Mouse (Mus musculus): ENCODE measurements around the gene Trpm2.

The Trpm2 gene

DNA sequence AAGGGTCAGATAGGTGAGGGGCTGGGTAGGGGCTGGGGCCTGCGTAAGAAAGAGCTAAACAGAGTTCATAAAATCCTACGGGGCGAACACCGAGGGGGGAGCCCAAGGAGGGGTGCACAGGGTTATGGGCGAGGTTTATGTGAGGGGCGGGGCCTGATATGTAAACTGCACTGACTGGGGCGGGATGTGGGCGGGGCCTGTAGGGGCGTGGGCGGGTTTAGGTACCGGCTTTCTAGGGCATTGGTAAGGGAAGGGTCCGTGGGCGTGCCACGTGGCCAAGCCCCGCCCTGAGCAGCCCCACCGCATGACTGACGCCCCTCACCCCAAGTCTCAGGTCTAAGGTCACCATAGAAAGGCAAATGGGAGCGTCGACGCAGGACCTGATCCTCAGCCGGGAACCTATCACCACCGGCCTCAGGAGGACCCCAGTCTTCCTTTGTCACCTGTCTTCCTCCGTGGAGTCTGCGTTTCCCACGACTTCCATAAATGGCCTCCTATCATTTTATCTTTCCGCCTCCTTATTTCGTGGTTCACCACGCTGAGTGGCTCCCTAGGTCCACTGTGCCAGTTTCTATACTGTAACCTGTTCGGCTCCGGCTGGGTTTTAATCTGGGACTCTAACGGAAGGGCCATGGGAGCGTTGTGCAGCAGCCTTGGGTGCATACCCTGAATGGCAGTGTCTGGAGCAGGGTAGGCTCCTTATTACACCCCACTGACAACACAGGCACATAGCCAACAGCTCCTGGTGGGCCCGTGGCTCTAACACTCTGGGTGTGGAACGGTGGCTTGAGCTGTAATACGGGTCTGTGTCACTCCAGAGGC, 67.3 kb downstream of the Trpm2 start:
- DNase-seq (ENCODE audit: low read depth, low spot score): peak; percentile 85

DNA sequence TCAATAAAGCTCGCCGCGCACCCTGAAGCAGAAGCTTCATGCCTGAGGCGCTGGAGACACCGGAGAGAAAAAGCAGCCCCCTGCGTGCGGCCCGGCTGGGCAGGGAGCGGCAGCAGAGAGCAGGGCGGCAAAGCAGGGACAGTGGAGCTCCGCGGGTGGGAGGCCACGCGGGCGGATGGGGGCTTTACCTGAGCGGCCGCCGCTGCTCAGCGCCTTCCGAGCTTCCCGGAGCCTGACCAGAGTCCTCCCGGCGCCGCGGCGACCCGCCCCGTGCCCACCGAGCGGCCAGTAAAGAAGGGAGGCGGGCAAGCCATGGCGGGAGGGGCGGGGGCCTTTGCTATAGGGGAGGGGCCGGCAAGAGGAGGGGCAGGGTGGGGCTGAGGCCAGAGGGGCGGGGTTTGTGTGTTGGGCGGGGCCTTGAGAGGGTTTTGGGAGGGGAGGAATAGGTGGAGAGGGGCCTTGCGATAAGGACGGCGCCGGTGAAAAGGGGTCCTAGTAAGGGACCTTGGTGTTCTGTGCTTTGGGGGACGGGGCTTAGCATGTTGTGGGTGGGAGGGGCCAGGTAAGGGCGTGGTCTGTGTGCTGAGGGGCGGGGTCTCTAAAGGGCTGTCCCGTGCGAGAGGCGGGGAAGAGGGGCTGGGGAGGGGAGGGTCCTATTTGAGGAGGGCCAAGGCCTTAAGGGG, 68.0 kb downstream of the Trpm2 start, which contains the start of gene Lrrc3:
Gene Lrrc3, minus strand, starts transcription at position 326 of the 683 bp plus-strand sequence.
- DNase-seq (ENCODE audit: low read depth, low spot score): no peak

DNA sequence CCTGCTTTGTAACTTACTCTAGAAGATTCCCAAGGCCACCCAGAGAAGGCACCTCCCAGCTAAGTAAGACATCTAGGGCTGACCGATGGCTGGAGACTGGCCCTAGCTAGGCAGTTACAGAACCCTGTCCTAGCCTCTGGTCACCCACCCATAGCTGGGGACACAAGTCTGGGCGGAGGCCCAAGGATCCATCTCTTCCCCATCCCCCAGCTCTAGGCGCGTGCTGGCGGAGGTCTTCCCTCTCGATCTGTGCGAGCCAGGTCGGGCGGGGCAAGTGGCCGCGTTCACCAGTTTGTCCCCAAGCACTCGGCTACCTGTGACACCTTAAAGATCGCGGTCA, 68.5 kb downstream of the Trpm2 start:
- DNase-seq (ENCODE audit: low read depth, low spot score): peak; percentile 4

DNA sequence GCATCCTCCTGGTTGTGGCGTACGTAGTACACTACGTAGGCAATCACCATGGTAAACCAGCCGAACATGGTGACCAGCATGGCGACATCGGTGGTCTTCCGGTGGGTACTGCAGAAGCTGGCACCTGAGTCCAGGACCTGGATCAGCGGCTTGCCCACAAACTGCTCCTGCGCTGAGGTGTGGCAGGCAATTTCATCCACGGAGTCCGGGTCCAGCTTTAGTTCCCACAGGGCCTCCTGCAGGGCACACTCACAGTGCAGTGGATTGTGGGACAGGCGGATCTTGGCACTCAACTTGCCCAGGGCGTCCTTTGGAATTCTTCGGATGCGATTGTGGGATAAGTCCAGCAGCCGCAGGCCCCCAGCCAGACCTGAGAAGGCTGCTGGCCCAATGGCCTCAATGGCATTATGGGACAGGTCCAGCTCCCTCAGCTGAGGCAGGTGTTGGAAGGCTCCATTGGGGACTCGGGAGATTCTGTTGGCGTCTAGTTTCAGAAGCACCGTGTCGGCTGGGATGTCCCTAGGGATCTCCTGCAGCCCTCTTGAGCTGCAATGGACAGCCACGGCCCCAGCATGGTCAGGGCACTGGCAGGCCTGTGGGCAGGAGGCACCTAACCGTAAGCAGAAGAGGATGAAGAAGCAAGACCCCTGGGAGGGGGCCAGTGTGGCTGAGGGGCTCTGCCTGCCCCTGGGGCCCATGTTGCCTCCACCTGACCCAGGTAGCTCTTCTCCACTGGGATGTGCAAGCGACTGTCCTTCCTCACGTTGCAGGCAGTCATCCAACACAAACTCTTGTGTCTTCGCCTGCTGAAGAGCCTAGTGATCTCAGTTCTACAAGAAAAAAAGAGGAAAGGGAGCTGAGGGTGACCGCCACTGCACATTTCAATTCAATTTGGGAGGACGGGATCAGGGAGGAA, 69.2 kb downstream of the Trpm2 start:
- no peak for DNase-seq (ENCODE audit: low read depth, low spot score)

DNA sequence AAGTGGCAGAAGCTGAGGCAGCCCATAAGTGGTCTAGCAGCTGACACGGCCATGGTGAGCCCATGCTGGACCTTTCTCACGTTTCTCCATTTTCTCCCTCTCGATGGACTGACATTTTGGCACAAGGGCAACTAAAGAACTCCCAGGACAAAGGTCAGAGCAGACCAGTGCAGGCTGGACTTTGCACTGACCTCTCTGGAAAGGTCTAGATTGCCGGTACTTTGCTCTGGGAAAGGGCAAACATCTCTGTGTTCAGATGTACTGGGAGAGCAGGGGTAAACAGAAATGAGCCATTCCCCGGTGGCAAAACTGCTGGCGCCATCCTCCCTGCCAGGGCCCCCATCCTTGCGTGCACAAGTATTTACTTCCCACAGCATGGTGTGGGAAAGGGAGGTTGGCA, 70.2 kb downstream of the Trpm2 start:
- no peak for DNase-seq (ENCODE audit: low read depth, low spot score)

DNA sequence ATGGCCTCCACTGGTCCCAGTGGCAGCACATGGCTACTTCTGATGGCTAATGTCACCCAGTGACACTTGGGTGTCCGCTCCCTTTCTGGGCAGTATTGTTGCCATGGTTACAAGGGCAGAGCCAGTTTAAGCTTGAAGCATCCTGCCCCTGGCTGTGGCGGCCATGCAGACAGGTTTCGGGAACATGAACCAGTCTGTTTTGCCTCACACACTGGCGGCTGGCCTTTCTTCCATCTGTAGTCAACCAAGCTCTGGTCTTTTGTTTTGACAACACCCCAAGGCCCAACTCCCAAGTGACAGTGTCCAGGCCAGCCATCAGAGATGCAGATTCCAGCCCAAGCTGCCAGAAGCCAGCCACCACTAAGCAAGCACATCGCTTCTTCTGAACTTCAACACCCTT, 74.8 kb downstream of the Trpm2 start:
- DNase-seq (ENCODE audit: low read depth, low spot score): no peak

DNA sequence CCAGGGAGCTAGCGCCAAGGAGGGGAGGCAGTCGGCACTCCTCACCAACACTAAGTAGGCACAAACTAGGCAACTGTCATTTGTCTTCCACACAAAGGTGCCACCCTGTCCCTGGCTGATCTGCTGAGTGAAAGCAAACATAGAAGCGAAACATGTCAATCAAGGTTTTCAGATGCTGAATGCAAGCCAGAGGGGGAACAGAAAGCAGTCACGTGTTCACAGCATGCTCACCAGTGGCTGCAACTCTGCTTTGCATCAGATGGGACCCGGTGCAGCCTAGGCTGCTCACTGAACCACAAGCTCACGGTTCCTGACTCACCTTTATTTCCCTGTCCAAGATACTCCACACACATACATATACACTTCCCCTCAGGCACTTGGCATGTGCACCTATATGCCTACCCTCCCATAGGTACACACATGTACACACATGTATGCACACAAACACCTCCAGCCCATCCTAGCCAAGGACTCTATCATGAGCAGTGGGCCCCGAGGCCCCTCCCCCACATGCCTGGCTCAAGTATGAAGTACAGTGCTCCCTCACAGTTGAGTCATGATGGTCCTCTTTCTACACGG, 79.3 kb downstream of the Trpm2 start:
- DNase-seq (ENCODE audit: low read depth, low spot score): no peak

DNA sequence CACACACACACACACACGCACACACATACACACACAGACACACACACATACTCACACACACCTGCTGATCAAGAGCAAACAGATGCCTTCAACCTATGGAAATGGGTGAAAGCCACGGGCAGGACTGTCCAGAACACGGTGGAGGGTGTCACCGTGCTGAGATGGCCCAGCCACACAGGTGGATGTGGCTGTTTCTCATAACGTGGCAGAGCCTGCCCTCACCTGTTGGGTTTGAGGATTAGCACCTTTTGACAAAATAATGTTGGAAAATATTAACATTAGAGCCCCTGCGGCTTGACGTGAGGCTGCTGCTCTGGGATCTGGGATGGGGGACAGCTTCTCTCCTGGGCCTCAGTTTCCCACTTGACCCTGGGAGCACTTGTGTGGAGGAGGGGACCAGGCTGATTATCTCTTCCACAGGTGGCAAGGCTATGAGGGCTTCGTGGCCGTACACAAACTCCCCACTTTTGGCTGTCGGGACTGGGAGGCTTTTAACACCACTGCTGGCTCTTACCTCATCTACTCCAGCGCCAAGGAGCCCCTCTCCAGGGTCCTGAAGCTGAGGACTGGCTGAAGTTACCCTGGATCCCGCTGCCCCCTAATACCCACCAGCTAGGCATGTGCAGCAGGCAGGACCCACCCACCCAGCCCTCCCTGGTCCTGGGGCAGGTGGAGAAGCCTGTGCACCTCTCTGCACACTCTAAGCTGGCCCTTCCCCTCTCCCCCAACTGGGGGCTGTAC, 84.2 kb downstream of the Trpm2 start:
- DNase-seq (ENCODE audit: low read depth, low spot score): no peak

DNA sequence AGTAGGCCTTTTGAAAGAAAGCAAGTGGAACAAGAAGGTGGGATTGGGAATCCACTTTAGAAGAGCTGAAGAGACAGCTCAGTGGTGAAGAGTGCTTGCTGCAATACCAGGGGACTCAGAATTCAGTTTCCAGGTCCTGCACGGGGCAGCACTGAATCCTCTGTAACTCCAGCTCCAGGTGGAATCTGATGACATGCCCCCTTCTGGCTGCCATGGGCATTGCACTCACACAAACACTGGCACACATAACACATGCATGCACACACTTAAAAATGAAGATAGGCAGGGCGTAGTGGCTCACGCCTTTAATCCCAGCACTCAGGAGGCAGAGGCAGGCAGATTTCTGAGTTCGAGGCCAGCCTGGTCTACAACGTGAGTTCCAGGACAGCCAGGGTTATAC, 87.8 kb downstream of the Trpm2 start:
- no peak for DNase-seq (ENCODE audit: low read depth, low spot score)

DNA sequence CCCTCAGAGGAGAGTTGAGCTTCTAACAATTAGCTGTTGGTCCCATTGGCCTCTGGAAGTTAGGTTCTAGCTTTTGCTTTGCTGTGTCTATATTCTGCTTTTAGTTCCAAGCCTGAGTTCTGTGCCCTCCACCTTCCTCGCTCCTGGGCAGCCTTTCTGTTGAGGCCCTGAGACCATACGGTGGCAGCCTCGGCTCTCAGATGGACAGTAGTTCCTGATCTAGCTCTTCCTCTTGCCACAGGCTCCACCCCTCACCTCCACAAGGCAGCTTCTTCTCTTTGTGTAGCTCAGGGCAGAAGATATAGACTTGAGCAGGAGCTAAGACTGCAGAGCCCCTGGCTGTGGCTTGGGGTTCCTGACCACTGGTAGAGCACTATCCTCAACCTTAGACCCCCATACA, 90.1 kb downstream of the Trpm2 start:
- DNase-seq (ENCODE audit: low read depth, low spot score): no peak

DNA sequence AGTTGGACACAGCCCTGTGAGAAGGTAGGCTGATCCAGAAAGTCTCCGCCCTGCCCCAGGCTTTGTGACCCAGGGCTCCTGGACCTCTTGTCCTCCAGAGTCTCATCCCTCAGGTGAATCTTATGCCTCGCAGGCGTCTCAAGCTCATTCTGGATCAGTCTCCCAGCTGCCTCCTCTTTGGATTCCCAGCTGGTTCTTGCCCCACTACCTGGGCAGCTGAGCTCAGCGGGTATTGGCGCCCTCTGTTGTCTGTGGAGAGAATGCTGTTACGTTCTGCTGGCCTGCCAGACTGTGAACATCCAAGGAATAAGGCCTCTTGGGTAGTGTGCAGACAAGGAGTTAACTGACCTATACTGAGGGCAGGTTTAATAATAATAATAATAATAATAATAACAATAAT, 91.4 kb downstream of the Trpm2 start:
- no peak for DNase-seq (ENCODE audit: low read depth, low spot score)

DNA sequence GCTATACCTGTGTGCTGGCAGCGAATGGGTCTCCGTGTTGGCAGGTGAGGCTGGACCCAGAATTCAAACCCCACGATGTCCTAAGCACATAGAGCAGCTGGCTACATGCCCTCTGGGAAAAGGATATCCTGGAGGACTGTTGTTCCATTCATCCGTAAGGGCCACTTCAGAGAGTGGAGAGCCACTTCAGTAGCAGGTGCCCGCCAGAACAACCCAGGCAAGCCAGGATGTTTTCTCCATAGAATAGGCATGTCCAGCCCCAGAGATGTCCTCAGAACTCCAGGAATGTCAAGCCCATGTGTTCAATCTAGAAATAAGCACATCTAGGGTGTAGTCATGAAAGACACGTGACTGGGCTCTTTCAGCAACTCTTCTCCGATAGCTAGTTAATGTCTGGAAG, 100.7 kb downstream of the Trpm2 start:
- no peak for DNase-seq (ENCODE audit: low read depth, low spot score)

DNA sequence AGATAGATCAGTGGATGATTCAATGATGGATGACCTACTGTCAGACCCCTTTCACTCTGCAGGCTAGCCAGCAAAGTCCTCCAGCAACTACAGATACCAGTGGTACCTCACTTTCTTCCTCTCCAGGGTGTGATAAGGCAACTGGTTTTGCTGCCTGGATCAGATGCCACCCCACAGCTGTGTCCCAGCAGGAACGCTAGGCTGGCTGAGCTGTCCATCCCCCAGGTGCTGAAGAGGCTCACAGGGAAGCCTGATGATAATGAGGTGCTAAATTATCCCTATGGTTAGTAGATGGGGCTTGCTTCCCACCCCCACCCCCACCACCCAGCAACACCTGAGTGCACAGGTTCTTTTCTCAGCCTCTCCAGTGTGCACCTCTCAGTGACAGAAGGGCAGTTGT, 102.8 kb downstream of the Trpm2 start:
- DNase-seq (ENCODE audit: low read depth, low spot score): no peak

DNA sequence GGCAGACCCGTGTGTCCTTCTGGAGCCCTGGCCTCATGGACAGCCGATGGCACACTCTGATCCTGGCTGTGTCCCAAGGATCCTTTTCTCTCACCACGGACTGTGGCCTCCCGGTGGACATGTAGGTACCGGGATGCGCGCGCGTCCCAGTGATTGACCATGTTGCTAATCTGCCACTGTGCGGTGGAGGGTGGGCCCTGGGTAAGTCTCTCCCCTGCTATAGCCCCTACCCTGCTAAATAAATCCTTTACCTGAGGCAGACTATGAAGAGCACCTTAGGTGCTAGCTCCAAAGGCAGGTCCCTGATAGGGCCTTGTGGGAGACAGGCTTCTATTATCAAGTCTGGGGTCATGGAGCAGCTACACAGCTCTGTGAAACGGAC, 105.6 kb downstream of the Trpm2 start:
- DNase-seq (ENCODE audit: low read depth, low spot score): no peak

DNA sequence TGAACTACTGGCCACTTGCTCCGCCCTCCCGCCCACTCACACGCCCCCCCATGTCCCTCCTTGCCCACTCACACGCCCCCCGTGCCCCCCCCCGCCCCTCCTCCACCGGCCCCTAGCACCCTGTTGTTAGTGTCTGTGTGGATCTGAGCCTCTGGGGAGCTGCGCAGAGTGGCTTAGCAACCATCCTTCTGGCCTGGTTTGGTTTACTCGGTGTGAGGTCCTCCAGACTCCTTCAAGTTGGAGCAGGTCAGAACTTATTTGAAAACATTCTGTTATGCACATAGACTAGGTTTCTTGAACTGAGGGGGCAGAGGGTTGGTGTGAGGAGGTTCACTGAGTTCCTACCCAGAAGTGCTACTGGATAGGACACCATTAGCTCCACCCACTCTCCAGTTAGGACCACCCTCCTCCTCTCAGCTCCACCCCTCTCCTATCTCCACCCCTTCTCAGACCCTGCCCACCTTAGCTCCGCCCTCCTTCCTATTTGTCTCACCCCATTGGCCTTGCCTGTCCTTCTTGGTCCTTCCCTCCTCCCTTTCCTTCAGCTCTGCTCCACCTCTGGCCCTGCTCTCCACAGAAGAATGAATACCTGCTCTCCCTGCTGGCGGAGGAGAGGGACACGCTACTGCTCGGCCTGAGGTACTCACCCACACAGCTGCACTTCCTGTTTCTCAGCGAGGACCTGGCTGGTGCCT, 106.1 kb downstream of the Trpm2 start:
- no peak for DNase-seq (ENCODE audit: low read depth, low spot score)

DNA sequence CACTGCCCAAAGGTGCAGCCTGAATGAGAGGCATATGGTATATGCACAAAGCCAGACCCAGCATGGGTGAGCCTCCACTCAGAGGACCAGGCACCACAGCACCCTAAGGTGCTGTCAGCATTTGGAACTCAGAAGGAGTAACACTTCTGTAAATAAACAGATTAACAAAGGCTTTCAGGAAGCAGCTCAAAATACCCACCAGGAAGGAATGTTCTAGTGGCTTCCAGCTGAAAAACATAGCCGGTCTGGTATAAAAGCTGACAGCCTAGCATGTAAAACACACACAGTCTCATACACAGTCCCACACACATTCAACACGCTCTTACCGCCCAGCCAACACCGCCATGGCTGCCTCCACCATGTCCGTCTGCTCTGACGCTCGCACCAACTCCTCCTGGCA, 108.7 kb downstream of the Trpm2 start, which contains the start of gene Gm3285:
Gene Gm3285, plus strand, starts transcription at position 301 of the 400 bp plus-strand sequence.
- DNase-seq (ENCODE audit: low read depth, low spot score): no peak

Data from brain, embryonic 18.5 days (tissue).